Comparison of ENCODE assay signal across 8 mouse cellular contexts in the genomic region with DNA sequence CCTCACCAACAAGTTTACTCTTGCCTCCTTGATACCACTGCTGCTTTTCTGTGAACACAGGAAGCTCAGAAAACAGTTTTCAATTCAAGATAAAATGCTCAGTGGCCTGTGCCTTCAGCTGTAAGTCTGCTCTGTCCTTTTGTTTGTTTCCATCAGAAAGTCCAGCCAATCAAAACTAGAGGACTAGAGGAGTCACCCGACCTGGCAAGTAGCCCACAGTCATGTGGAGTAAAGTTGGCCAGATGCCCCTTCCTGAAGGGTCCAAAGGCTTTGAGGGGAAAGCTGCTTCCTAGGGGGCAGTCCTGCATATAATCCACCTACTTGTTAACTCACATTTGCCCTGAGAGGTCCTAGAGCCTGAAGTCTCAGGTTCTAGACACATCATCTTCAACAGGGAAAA. TPM values are rescaled to one million over a fixed set of nuclear protein-coding genes. Genes with fewer than 3 reads are reported as not detected.
A peak's percentile ranks its signal among the peaks of the same experiment; 100 is the strongest.
DNase-seq lines count a peak whose midpoint lies in the region; ATAC-seq lines count a peak whose summit lies in the region.

No protein-coding gene starts in this region.

- ATAC-seq in hindbrain, embryonic 15.5 days (ENCODE audit: low FRiP score, low read depth), result peak; percentile 65
- no peak for ATAC-seq in hindbrain, embryonic 12.5 days (ENCODE audit: low FRiP score)

- peak overlapping the region; percentile 50; the same call in 1 of the 2 replicates for H3K27ac ChIP-seq in hindbrain, embryonic 15.5 days (replicated peaks)
- H3K27ac ChIP-seq in hindbrain, embryonic 12.5 days, result no peak overlapping the region

- no peaks in the 10 kb centered on the region for H3K27me3 ChIP-seq in hindbrain, embryonic 15.5 days
- H3K27me3 ChIP-seq in hindbrain, embryonic 12.5 days, result no peaks in the 10 kb centered on the region

- WGBS in hindbrain, embryonic 15.5 days, result 29% methylated on average over 1 of the region's 1 CpGs
- WGBS in hindbrain, embryonic 12.5 days, result 26% methylated on average over 1 of the region's 1 CpGs

- H3K9ac ChIP-seq in hindbrain, embryonic 15.5 days, result no peak overlapping the region
- H3K9ac ChIP-seq in hindbrain, embryonic 12.5 days, result no peak overlapping the region

- peak; percentile 79 for DNase-seq in Muller cell, postnatal 12 days (ENCODE audit: inconsistent ontology term)
- DNase-seq in brain, adult 2 months (ENCODE audit: low read depth, low spot score), result peak; percentile 45
- DNase-seq in kidney, postnatal 36 days, result peak; percentile 95 to 97
- no peak for DNase-seq in yolk sac, embryonic 10.5 days (ENCODE audit: low spot score)
- DNase-seq in embryo, embryonic 11 days, result no peak
- no peak for DNase-seq in left cerebral cortex, adult 18-20 months (ENCODE audit: low spot score in 2 of 2)

- H3K4me2 ChIP-seq in hindbrain, embryonic 15.5 days, result no peak overlapping the region
- H3K4me2 ChIP-seq in hindbrain, embryonic 12.5 days (replicated peaks), result no peak overlapping the region

- no peaks in the 10 kb centered on the region for H3K9me3 ChIP-seq in hindbrain, embryonic 15.5 days
- no peaks in the 10 kb centered on the region for H3K9me3 ChIP-seq in hindbrain, embryonic 12.5 days (replicated peaks)

- H3K4me1 ChIP-seq in hindbrain, embryonic 15.5 days (replicated peaks), result no peaks in the 10 kb centered on the region; the same call in 1 of the 2 replicates
- H3K4me1 ChIP-seq in hindbrain, embryonic 12.5 days, result no peaks in the 10 kb centered on the region

- H3K4me3 ChIP-seq in hindbrain, embryonic 15.5 days, result no peak overlapping the region
- no peak overlapping the region for H3K4me3 ChIP-seq in hindbrain, embryonic 12.5 days

- no peaks in the 10 kb centered on the region for H3K36me3 ChIP-seq in hindbrain, embryonic 15.5 days
- no peaks in the 10 kb centered on the region for H3K36me3 ChIP-seq in hindbrain, embryonic 12.5 days

RNA-seq across cellular contexts. Expression of gene Slc35f3, which starts 10.7 kb away (rescaled TPM):
- 2.9 and 3.7 TPM in 2 replicates for polyA plus RNA-seq in hindbrain, embryonic 15.5 days (2015; fragmentation: Nextera tagmentation; extraction: Ambion mirVana)
- polyA plus RNA-seq in hindbrain, embryonic 12.5 days (2016; fragmentation: Nextera tagmentation; extraction: Ambion mirVana), result 0.44 and 0.56 TPM in 2 replicates
- total RNA-seq in left cerebral cortex, adult 18-20 months (2021), result 10 to 100 TPM; 34.9 to 37.9 TPM

Comparison
In these comparisons a context has a peak if more than half of its experiments do, and no peak if none do; other contexts are left out.
1. DNase-seq: peak in Muller cell, postnatal 12 days (single experiment), brain, adult 2 months (single experiment) and kidney, postnatal 36 days (2 of 2); none in yolk sac, embryonic 10.5 days (single experiment), embryo, embryonic 11 days (single experiment) and left cerebral cortex, adult 18-20 months (0 of 2).